Mouse (Mus musculus) brain, embryonic 14.5 days (tissue): ENCODE measurements at regions not wholly inside any gene's neighbourhood (a gene's known extent, or its start where the extent isn't known, plus 50 kb on each side); places are given as distances from the start of the nearest gene placed in this dataset.

Source experiments
- DNase-seq: peaks from one replicate; pipeline ENCODE4 v3.0.0-alpha.2; 2011; ENCODE audit warnings: low read depth
- CTCF ChIP-seq: fragments of 200-500 bp; IDR thresholded peaks from 2 replicates; pipeline ENCODE4 v1.5.1; 2012; ENCODE audit warnings: inconsistent platforms, mild to moderate bottlenecking, moderate library complexity, borderline replicate concordance; ENCODE audit not compliant: insufficient read depth, insufficient read length; ENCODE audit errors: extremely low read depth
- POLR2A ChIP-seq: fragments of 200-500 bp; IDR thresholded peaks from 2 replicates; pipeline ENCODE4 v1.6.1; 2012; ENCODE audit warnings: mild to moderate bottlenecking, inconsistent platforms, borderline replicate concordance; ENCODE audit not compliant: poor library complexity, insufficient read depth, insufficient read length, severe bottlenecking; ENCODE audit errors: extremely low read depth

DNA sequence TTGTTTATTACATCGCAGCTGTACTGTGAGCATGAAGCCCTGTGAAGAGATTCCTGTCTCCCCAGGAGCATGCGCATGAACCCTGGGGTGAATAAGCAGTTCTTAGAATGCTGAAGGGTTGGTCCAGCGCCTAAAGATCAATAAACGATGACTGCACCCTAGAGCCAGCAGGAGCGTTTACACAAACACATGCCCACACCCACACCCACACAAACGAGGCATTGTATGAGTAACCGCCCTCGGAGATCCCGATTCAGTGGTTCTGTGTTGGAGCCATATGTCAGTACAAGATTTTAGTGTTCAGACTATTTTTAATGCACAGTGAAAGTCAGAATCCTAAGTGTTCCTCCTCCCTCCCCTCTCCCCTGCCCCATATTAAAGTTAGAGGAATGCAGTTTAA lies 57.3 kb downstream of the Edn1 start:
- TF ChIP-seq CTCF, result no peak
- no peak for DNase-seq

DNA sequence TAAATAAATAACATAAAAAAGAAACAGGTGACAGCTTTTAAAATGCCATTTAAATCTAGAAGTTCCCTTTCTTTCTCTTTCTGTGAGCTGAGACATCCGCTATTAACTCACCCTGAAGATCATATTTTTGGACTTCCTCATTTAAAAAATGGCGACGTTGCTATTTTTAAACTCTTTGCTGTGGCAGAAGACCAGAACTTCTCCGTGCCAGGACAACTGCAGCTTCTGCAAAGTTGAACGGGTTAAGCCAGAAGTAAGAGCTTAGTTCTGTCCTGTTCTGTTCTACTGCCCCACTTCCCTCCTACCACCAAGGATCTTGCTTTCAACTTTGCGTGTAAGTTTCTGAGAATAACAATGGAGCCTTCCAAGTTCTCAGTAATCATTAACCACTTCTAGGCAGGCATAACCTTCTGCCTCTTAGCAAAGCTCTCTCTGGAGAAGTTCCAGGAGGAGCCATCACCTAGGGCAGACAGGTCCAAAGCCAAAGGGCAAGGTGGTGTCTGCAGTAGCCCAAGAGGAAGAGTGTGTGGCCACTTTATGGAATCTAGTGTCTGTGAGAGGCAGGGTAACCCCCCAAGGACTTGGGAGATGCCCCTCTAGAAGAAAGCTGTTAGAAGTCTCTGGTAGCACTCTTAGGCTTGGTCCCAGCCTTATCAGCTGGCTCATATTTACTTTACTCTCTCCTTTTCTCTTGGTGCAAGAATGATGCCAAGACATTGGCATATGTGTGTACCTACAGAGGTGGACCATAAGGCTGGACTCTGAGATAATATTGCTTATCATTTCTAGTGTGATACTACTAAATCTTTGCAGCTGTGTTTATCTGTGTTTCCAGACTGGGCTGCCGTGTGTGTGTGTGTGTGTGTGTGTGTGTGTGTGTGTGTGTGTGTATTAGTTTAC lies 66.6 kb downstream of the Edn1 start:
- TF ChIP-seq CTCF (no peak), POLR2A (no peak)
- no peak for DNase-seq

DNA sequence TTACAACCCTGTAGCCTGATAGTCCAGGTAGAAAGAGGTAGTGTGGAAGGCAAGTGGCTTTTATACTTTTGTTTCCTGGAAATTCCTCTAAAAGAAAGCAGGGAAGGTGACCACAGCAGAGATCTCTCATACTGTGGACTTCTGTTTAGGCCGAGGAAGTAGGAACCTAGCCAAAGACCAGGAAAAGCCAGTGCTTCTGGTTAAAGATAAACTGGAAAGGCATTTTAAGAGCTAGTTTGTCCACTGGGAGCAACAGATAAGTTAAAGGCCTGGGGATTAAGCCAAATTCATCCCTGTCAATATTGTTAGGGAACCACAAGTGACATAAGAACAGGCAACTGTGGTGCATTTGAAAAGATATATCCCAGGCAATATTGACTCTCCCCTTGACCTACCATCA lies 68.5 kb downstream of the Edn1 start:
- TF ChIP-seq POLR2A (no peak), CTCF (no peak)
- no peak for DNase-seq

DNA sequence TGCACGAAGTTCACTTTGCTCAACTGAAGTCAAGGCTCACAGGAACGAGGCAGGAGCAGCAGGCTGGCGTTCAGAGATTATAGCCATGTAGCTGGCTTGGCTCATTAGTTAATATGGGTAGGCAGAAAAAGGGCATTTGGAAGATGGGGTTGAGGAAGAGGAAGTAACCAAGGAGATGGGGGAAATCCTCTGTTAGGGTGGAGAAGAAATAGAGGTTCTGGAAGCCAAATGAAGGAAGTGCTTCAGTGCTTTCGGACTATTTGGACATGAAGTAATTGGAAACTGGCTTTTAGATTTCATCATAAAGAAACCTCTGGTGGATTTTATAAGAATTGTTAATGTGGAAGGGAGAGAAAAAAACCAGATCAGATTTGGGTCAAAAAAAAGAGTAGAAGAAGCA lies 70.9 kb downstream of the Edn1 start:
- DNase-seq, result no peak
- TF ChIP-seq CTCF (no peak), POLR2A (no peak)

DNA sequence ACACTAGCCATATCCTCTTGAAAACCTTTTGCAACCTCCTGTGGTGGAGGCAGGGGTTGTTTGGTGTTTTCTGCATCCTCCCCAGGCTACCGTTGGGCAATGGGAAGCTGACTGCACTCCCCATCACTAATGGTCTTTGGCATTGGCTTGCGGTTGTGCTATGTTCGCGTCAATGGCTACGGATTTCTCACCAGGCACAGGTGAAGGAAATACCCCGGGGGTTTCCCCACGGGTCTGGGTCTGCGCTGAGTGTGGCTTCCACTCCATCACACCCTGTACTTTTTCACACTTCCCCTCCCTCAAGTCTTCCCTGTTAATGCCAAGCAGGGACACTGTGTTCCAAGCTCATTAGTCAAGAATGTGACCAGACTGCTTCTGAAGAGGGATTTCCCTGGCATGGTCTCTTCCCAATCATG lies 72.9 kb downstream of the Edn1 start:
- peak; percentile 31 for DNase-seq
- TF ChIP-seq POLR2A (no peak), CTCF (no peak)

DNA sequence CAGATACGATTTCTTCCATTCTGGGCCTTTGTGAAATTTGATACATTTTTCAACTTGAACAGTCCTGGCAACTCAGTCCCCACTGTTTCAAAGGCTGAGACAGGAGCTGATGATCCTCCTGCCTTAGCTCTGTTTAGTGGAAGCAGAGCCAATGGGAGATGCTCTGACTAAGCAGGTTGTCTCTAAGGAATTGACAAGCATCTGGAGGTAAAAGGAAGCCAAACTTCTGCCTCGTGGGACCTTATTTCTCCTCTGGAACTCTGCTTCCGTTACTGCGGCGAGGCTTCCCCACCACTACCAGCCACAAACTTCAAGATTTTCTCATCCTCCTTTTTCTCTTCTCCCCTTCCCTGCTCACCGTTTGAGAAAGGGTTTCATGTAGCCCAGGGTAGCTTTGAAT lies 78.4 kb downstream of the Edn1 start:
- TF ChIP-seq CTCF, result no peak
- no peak for TF ChIP-seq POLR2A

DNA sequence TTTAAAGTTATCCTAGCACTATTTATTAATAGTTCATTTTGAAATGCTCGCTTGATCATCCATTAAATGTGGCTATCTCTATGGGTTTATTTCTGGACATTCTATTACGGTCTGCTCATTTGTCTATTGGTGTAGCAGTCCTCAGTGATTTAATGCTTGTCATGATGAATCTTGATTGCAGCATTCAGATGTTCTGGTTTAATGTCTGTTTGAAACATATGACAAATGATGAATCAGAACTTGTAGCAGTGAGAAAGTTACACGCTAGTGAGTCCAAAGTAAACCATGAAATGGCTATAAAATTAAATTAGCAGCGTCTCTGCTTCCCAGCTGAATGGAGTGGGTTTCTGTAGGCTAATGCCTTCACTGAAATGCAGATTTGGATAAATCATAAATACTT lies 81.8 kb downstream of the Edn1 start:
- peak; percentile 7 for DNase-seq
- no peak for TF ChIP-seq CTCF

More for the DNA sequence above, 78.4 kb downstream of the Edn1 start:
- DNase-seq, result no peak

DNA sequence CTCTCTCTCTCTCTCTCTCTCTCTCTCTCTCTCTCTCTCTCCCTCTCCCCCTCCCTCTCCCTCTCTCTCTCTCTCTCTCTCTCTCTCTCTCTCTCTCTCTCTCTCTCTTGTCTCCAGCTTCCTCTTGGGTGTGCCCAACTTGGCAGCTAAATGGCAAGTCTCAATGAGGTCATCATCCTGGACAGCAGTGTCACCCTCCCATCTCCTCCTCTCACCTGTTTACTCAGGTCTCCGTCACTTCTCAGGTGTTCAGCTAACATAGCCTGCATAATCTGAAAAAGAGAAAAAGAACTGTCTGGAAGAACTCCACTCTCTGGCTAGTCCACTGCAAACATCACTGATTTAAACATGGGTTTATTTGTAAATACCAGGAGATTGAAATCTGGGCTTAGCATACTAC lies 89.1 kb downstream of the Edn1 start:
- no peak for TF ChIP-seq CTCF
- TF ChIP-seq POLR2A, result no peak
- no peak for DNase-seq

DNA sequence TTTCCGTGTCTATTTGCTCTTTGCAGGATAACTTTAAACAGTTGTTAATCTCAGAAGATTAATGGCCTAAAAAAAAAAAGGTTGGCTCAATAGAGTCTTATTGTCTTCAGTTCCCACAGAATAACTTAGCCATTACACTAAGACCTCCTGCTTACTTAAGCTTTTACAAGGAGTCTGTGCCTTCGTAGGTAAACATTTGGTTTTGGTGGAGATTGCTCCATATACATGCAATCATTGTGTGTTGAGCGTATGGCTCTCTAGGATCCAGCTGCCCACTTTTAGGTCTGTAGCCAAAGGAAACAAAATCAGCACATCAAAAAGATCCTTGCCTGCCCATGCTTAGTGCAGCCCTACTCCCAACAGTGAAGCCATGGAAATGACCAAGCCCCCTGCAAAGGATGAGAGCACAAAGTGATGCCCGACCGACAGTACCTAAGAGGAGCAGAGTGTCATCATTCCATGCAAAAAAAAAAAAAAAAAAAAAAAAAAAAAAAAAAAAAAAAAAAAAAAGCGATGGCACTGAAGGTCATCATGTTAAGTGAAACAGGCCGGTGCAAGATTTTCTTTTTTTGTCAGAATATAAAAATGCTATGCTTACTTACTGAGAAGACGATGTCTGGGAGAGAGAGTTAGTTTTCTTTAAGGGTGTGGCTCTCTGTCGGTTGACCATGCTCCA lies 90.2 kb downstream of the Edn1 start:
- no peak for TF ChIP-seq CTCF
- no peak for TF ChIP-seq POLR2A
- DNase-seq, result no peak

DNA sequence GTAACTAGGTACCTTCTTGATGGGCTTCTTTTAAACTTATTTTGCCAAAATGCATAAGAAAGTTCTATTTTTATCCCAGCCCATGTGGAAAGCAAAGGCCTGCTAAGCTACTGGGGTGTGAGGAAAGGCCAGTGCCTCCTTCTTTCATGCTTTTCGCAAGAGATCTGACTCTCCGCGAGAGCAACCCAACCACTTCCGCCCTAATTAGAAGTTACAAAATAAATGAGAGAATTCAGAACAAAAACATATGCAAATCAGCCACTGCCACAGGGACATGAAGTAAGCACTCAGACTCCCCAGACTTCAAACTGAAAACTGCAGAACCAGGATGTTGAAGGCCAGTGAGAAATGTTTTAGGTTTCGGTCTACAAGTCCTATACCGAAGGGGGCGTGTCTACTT lies 91.4 kb downstream of the Edn1 start:
- peak; percentile 15 for DNase-seq
- TF ChIP-seq CTCF, result no peak
- no peak for TF ChIP-seq POLR2A

DNA sequence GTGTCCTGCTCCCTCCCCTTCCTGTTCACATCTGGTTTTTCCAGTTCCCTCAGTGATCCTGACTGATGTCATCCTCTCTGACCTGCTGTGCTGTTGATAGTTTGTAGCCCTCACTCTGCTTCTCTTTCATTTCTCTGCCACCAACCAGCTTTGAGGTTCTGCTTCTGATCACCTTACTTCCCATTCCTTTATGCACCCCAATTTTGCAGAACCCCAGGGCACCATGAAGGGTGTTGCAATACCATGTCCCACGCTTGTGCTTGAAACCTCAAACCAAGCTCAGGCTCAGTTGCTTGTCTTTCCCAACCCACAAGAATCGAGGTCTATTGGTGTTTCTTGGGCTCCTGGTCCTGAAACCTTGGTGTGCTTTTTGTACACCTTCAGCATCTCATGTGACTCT lies 93.3 kb downstream of the Edn1 start:
- no peak for DNase-seq
- TF ChIP-seq POLR2A, result no peak

DNA sequence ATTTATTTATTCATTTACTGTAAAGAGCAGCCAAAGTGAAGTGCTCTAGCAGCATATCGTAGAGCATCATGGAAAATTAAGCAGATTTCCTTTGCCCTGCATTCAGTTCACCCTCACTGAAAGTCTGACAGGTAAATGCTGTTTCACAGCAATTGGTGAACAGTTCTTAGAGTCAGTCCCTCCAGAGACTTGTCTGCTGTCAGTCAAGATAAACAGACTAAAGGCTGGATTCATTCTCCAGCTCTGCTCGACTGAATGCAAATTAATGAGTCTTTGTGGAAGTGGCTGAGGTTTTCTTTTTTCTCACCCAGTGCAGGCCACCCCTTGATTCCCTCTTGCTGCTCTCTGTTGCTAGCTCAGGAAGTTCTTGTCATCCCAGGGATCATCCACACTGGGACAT lies 100.2 kb downstream of the Edn1 start:
- peak; percentile 78 for DNase-seq

More for the DNA sequence above, 100.2 kb downstream of the Edn1 start:
- no peak for TF ChIP-seq POLR2A
- TF ChIP-seq CTCF, result no peak
